Mouse (Mus musculus) embryonic facial prominence, embryonic 10.5 days (tissue): ENCODE measurements around the gene Zfp3. TPM values are rescaled to one million over a fixed set of nuclear protein-coding genes. Genes with fewer than 3 reads are reported as not detected.
"Not testable (repeated sequence)": the region's sequence is repeated elsewhere in the genome, so short reads cannot be mapped to it uniquely, and the experiment has no call there.

Experiments used
- DNase-seq: peaks from one replicate; pipeline ENCODE4 v3.0.0-alpha.2; 2017; ENCODE audit warnings: low spot score
- H3K27ac ChIP-seq: fragments of 300-500 bp; sonication (generic); replicated peaks from 2 replicates; pipeline ENCODE4 v1.5.1; 2016; ENCODE audit warnings: mild to moderate bottlenecking
- H3K27me3 ChIP-seq: fragments of 300-500 bp; sonication (generic); replicated peaks from 2 replicates; pipeline ENCODE4 v1.6.1; 2016; ENCODE audit warnings: low read depth, mild to moderate bottlenecking; ENCODE audit not compliant: poor library complexity, severe bottlenecking
- H3K36me3 ChIP-seq: fragments of 300-500 bp; sonication (generic); replicated peaks from 2 replicates; pipeline ENCODE4 v1.6.1; 2016; ENCODE audit warnings: mild to moderate bottlenecking, moderate library complexity
- H3K4me1 ChIP-seq: fragments of 300-500 bp; sonication (generic); 2 replicates; pipeline ENCODE4 v1.6.1; 2016
- H3K4me3 ChIP-seq: fragments of 300-500 bp; sonication (generic); 2 replicates; pipeline ENCODE4 v1.5.1; 2016; ENCODE audit warnings: mild to moderate bottlenecking, moderate library complexity
- H3K9me3 ChIP-seq: fragments of 300-500 bp; sonication (generic); 2 replicates; pipeline ENCODE4 v1.6.1; 2016; ENCODE audit warnings: mild to moderate bottlenecking
- WGBS: fragments of 180-500 bp; shearing (Covaris S2); methylation state at CpG from one replicate; pipeline ENCODE4 v1.1.7; 2016; 5-methylcytosine and 5-hydroxymethylcytosine counted together
- polyA plus RNA-seq: library from polyadenylated mRNA; unstranded; fragments of >200 nt; fragmentation: Nextera tagmentation; extraction: Ambion mirVana; gene quantifications from 2 replicates; pipeline ENCODE4 v1.2.1, GENCODE M21; 2016

Zfp3 gene
- polyA plus RNA-seq, 1 experiment from 2014 or later: 5.7 TPM

DNA sequence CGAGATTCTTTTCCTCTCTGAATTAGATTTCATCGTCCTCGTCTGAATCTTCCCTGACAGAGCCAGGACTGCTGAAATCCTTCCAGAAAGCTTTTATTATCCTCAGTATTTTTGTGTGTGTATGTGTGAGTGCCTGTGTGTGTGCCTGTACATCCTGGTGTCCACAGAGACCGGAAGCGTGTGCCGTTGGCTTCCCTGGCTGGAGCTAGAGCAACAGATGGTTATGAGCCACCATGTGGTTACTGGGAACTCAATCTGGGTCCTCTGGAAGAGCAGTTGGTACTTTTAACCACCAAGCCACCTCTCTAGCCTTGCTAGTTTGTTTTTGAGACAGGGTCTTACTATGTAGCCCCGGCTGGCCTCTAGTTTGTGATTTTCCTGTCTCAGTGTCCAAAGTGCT lies 21.9 kb upstream of the Zfp3 start:
- no peak overlapping the region for H3K27ac ChIP-seq
- no peak overlapping the region for H3K4me3 ChIP-seq
- 88% methylated on average over 7 of the region's 7 CpGs for WGBS
- H3K36me3 ChIP-seq: no peaks in the 10 kb centered on the region
- H3K9me3 ChIP-seq: no peaks in the 10 kb centered on the region
- H3K27me3 ChIP-seq: no peaks in the 10 kb centered on the region
- peaks cover 6% of the 10 kb centered on the region; the same call in 1 of the 2 replicates for H3K4me1 ChIP-seq
- DNase-seq: no peak

GRCm38 (mm10) chr11:70742581-70743459 lies 21.2 kb upstream of the Zfp3 start:
- Histone ChIP-seq H3K27me3 (no peaks in the 10 kb centered on the region), H3K36me3 (no peaks in the 10 kb centered on the region), H3K27ac (no peak overlapping the region), H3K4me1 (peaks cover 6% of the 10 kb centered on the region; the same call in 1 of the 2 replicates), H3K4me3 (no peak overlapping the region), H3K9me3 (no peaks in the 10 kb centered on the region)
- no peak for DNase-seq
- WGBS: 84% methylated on average over 12 of the region's 12 CpGs

- no peak for DNase-seq
- 83% methylated on average over 7 of the region's 7 CpGs for WGBS
Measured at GRCm38 (mm10) chr11:70745636-70746035, 18.4 kb upstream of the Zfp3 start.

DNA sequence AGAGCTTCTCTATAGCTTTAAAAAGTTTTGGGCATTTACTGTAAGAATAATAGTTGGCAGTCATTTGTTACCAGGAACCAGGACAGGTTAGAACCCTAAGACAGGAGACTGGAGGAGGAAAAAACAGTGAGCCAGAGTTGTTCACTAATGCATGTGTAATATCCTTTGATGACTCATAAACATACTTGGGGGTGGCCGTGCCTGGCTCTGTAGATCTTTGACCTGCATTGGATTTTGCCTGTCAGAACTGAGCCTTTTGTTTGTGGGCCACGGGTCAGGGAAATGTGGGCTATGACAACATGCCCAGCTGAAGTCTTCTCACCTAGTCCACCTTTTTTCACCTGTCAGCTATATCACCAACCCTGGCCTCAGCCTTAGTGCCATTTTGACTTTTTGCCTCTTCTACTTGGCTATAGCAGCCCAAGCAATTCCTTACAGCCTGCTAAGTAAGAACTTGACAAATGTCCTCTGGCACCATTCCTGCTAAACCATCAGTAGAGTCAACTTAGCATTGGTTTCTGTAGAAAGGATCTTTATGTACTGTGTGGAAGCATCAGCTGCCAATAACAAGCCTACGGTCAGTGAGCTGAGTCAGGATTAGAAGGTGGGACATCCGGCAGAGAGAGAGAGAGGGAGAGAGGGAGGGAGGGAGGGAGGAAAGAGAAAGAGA lies 16.0 kb upstream of the Zfp3 start:
- no peaks in the 10 kb centered on the region for H3K4me1 ChIP-seq
- no peaks in the 10 kb centered on the region for H3K9me3 ChIP-seq
- H3K36me3 ChIP-seq: no peaks in the 10 kb centered on the region
- DNase-seq: no peak
- H3K27ac ChIP-seq: no peak overlapping the region
- WGBS: 91% methylated on average over 4 of the region's 4 CpGs
- H3K27me3 ChIP-seq: no peaks in the 10 kb centered on the region
- no peak overlapping the region for H3K4me3 ChIP-seq

More at GRCm38 (mm10) chr11:70745636-70746035, 18.4 kb upstream of the Zfp3 start:
- no peak overlapping the region for H3K4me3 ChIP-seq
- H3K36me3 ChIP-seq: no peaks in the 10 kb centered on the region
- no peaks in the 10 kb centered on the region for H3K9me3 ChIP-seq
- H3K27ac ChIP-seq: no peak overlapping the region
- H3K4me1 ChIP-seq: 0 out of 2 replicates have a peak, but pooled peaks cover 2% of the 10 kb centered on the region
- no peaks in the 10 kb centered on the region for H3K27me3 ChIP-seq

GRCm38 (mm10) chr11:70752337-70753017 lies 11.5 kb upstream of the Zfp3 start:
- Histone ChIP-seq H3K36me3 (no peaks in the 10 kb centered on the region), H3K27me3 (no peaks in the 10 kb centered on the region), H3K4me3 (no peak overlapping the region), H3K4me1 (no peaks in the 10 kb centered on the region), H3K27ac (no peak overlapping the region), H3K9me3 (no peaks in the 10 kb centered on the region)
- no peak for DNase-seq
- WGBS: 87% methylated on average over 4 of the region's 4 CpGs

DNA sequence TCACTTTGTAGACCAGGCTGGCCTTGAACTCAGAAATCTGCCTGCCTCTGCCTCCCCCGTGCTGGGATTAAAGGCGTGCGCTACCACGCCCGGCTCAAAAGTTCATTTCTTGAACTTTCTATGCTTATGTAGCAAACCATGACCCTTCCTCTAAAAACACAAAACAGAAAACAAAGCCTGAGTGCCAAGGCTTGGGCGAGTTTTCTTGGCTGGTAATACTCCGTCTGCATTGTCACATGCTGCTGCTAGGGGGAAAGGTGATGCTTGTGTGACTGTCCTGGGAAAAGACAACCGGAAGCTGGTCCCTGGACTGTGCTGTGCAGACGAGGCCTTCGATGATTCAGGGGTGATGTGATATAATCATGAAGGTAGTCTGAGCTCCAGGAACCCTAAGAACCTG lies 10.9 kb upstream of the Zfp3 start:
- no peaks in the 10 kb centered on the region for H3K4me1 ChIP-seq
- H3K36me3 ChIP-seq: no peaks in the 10 kb centered on the region
- WGBS: 93% methylated on average over 10 of the region's 10 CpGs
- H3K4me3 ChIP-seq: no peak overlapping the region
- DNase-seq: no peak
- H3K27ac ChIP-seq: no peak overlapping the region
- H3K27me3 ChIP-seq: no peaks in the 10 kb centered on the region
- H3K9me3 ChIP-seq: no peaks in the 10 kb centered on the region

GRCm38 (mm10) chr11:70754476-70754875 lies 9.5 kb upstream of the Zfp3 start:
- H3K27me3 ChIP-seq: no peaks in the 10 kb centered on the region
- DNase-seq: no peak
- H3K9me3 ChIP-seq: no peaks in the 10 kb centered on the region
- no peaks in the 10 kb centered on the region for H3K4me1 ChIP-seq
- 52% methylated on average over 4 of the region's 4 CpGs for WGBS
- H3K4me3 ChIP-seq: no peak overlapping the region
- no peaks in the 10 kb centered on the region for H3K36me3 ChIP-seq
- no peak overlapping the region for H3K27ac ChIP-seq

GRCm38 (mm10) chr11:70754958-70755357 lies 9.1 kb upstream of the Zfp3 start:
- H3K27me3 ChIP-seq: no peaks in the 10 kb centered on the region
- no peaks in the 10 kb centered on the region for H3K36me3 ChIP-seq
- 59% methylated on average over 7 of the region's 7 CpGs for WGBS
- no peak overlapping the region for H3K4me3 ChIP-seq
- DNase-seq: no peak
- H3K27ac ChIP-seq: no peak overlapping the region
- no peaks in the 10 kb centered on the region for H3K9me3 ChIP-seq
- no peaks in the 10 kb centered on the region for H3K4me1 ChIP-seq

DNA sequence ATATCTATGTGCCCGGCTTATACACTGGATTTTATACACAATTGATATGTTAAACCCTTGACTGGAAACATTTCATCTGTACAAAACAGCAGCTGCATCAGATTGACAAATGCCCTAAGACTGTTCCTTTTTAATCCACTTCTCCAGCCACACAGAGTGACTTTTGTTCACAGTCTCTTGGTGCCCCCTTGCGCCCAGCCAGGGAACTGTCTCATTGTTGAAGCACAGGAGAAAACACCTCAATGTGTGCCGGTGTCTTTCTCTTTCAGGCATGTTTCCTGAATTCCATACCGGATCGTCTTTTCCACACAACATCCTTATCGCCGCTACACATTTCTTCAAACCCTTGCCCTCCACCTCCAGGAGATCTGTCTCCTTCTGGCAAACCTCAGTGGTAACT lies 8.4 kb upstream of the Zfp3 start:
- DNase-seq: peak; percentile 84
- no peaks in the 10 kb centered on the region for H3K9me3 ChIP-seq
- 12% methylated on average over 7 of the region's 7 CpGs for WGBS
- no peaks in the 10 kb centered on the region for H3K27me3 ChIP-seq
- no peak overlapping the region for H3K27ac ChIP-seq
- no peak overlapping the region for H3K4me3 ChIP-seq
- H3K4me1 ChIP-seq: no peaks in the 10 kb centered on the region
- H3K36me3 ChIP-seq: no peaks in the 10 kb centered on the region

- not testable (repeated sequence) for H3K36me3 ChIP-seq, H3K4me3 ChIP-seq, H3K27ac ChIP-seq, H3K27me3 ChIP-seq, H3K9me3 ChIP-seq, DNase-seq
- WGBS: 76% methylated on average over 3 of the region's 3 CpGs
- peaks cover 17% of the 10 kb centered on the region for H3K4me1 ChIP-seq
Measured at GRCm38 (mm10) chr11:70760446-70760845, 3.6 kb upstream of the Zfp3 start.

DNA sequence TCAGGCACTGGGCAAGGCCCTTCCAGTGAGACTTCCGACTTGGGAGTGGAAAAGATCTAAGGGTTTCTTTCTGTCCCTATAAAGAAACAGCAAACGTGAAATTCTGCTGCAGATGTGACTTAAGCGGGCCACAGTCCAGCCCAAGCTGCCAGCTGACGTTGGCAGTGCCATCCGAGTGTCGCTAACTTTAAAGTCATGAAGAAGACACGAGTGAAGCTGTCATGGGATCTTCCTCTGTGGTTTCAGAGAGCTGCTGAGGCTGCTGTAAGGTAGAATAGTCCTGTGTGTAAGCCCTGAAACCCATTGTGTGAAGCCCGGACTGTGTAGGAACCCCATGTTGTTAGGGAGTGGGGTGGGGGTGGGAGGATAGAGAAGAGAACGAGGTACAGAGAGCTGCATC lies 1.4 kb upstream of the Zfp3 start:
- DNase-seq: no peak
- 84% methylated on average over 9 of the region's 9 CpGs for WGBS
- Histone ChIP-seq H3K4me3 (no peak overlapping the region), H3K36me3 (0 out of 2 replicates have a peak, but pooled peaks cover 1% of the 10 kb centered on the region), H3K27ac (no peak overlapping the region), H3K4me1 (peaks cover 21% of the 10 kb centered on the region), H3K27me3 (no peaks in the 10 kb centered on the region), H3K9me3 (no peaks in the 10 kb centered on the region)

DNA sequence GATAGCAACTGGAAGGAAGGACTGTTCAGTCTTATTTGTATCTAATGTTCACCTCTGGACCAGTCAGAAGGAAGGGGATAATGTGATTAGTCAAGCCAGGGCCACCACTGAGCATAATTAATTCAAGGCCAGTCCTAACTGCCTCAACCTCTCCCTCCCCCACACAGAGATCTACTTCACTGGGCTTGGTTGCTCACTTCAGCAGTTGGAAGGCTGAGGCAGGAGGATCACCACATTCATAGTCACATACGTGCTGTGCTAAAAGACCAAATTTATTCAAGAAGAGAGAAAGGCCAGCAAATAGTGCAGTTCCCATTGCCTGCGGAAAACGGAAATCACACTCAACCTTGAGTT lies 450 bp upstream of the Zfp3 start:
- peaks cover 9% of the 10 kb centered on the region; the same call in 1 of the 2 replicates for H3K36me3 ChIP-seq
- H3K4me1 ChIP-seq: peaks cover 21% of the 10 kb centered on the region
- no peaks in the 10 kb centered on the region for H3K27me3 ChIP-seq
- WGBS: 30% methylated on average over 3 of the region's 3 CpGs
- DNase-seq: peak; percentile 13
- H3K4me3 ChIP-seq: peak overlapping the region; percentile 90
- no peaks in the 10 kb centered on the region for H3K9me3 ChIP-seq
- peak overlapping the region; percentile 90 for H3K27ac ChIP-seq
